Mouse (Mus musculus): ENCODE results near the gene Rgs9bp. TPM values are rescaled to one million over a fixed set of nuclear protein-coding genes. Genes with fewer than 3 reads are reported as not detected.

The Rgs9bp gene
- polyA plus RNA-seq, 1 experiment from 2014 or later: 0.14 TPM

DNA sequence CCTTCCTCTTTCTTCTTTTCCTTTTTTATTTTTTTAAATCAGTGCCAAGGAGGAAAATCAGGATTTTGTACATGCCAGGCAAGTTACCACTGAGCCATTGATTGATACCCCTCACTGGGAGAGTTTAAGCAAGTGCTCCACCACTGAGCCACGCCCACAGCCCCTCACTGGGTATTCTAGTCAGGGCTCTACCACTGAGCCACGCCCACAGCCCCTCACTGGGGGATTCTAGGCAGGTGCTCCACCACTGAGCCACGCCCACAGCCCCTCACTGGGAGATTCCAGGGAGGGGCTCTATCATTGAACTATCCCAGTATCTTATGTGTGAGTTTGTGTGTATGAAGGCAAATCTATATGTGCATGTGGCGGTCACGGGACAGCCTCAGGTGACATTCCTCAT lies 8.9 kb upstream of the Rgs9bp start:
- ATAC-seq (ENCODE audit: low FRiP score, low read depth): no peak
- Histone ChIP-seq H3K27ac (replicated peaks) (no peak overlapping the region), H3K9ac (no peak overlapping the region), H3K9me3 (no peaks in the 10 kb centered on the region), H3K4me1 (replicated peaks) (no peaks in the 10 kb centered on the region), H3K36me3 (peaks cover 19% of the 10 kb centered on the region), H3K4me2 (no peak overlapping the region), H3K4me3 (no peak overlapping the region), H3K27me3 (no peaks in the 10 kb centered on the region)
- WGBS: 90% methylated on average over 5 of the region's 5 CpGs

DNA sequence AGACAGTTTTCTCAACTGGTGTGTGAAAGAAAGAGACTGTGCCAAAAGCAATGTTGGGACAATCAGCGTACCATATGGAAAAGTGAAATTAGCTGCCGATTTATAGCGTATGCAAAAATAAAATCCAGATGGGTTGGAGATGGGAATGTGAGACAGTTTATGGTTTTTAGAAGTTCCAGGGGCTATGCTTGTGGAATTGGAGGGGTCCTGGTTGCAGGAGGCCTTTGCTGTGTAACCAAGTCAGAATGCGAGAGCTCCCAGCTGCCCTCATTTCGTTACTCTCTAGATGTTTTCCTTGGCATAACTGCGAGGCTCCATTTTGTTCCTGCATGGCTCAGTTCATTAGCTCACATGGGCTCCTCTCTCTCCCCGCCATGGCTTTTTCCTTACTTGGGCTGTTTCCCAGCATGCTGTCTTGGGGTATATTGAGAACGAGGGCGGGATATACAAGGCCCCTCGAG lies 5.4 kb upstream of the Rgs9bp start:
- WGBS: 89% methylated on average over 10 of the region's 10 CpGs
- Histone ChIP-seq H3K27me3 (no peaks in the 10 kb centered on the region), H3K4me2 (no peak overlapping the region), H3K9ac (no peak overlapping the region), H3K36me3 (peaks cover 19% of the 10 kb centered on the region), H3K4me1 (replicated peaks) (peaks cover 8% of the 10 kb centered on the region), H3K4me3 (no peak overlapping the region), H3K27ac (replicated peaks) (0 out of 2 replicates have a peak overlapping the region, but pooled peaks have one; percentile 9), H3K9me3 (no peaks in the 10 kb centered on the region)
- no peak for ATAC-seq (ENCODE audit: low FRiP score, low read depth)

DNA sequence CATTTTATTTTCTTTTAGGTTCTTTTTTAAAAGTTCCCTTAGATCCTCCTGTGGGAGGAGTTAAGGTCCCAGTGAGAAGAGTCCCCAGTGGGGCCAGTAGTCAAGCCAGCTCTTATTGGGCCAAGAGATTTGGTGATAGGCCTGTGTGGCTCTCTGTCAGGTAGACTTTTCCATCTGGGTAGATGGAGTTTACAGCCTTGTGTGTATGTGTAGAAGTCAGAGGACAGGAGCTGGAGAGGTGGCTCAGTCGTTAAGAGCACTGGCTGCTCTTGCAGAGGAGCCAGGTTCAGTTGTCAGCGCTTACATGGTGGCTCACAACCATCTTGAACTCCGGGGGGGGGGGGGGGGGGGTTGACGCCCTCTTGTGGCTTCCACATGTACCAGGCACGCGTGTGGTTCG lies 4.1 kb upstream of the Rgs9bp start:
- Histone ChIP-seq H3K27ac (replicated peaks) (no peak overlapping the region), H3K9ac (no peak overlapping the region), H3K27me3 (peaks cover 6% of the 10 kb centered on the region), H3K4me2 (no peak overlapping the region), H3K36me3 (peaks cover 19% of the 10 kb centered on the region), H3K4me1 (replicated peaks) (peaks cover 15% of the 10 kb centered on the region), H3K4me3 (no peak overlapping the region), H3K9me3 (no peaks in the 10 kb centered on the region)
- ATAC-seq (ENCODE audit: low FRiP score, low read depth): no peak
- 84% methylated on average over 7 of the region's 7 CpGs for WGBS

DNA sequence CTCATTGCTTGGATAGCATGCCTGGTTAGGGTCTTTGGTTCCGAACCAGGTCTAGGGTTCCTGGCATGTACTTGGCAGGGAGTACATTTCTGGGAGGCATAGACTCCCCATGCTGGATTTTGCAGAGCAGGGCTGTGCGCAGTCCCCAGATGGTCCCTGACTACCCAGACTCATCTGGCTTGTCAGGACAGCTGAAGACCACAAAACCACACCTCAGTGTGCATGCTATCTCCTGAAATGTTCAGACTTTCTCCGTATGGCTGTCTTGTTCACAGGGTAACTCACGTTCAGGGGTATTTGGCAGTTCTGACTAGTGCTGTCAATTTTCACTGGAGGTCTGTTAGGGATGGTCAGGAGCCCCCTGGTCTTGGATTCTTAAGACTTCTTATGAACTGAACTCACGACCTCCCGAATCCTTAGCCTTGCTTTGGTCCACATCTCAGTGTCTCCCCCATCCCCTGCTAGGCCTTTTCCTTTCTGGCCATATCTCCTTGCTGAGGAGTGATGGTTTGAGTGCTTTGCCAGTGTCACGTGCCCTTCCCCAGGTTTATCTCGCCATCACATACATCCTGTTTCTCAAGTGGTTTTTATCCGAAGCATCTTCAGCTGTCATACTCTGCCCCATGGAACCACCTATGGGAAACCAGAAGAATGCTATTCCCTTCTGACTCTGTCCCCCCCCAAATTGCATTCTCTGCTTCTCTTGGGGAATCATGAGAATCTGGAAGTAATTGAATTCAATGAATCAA lies 3.5 kb upstream of the Rgs9bp start:
- 89% methylated on average over 9 of the region's 9 CpGs for WGBS
- no peaks in the 10 kb centered on the region for H3K9me3 ChIP-seq
- peaks cover 12% of the 10 kb centered on the region for H3K27me3 ChIP-seq
- peaks cover 20% of the 10 kb centered on the region for H3K4me1 ChIP-seq (replicated peaks)
- no peak for ATAC-seq (ENCODE audit: low FRiP score, low read depth)
- no peak overlapping the region for H3K4me2 ChIP-seq
- H3K27ac ChIP-seq (replicated peaks): no peak overlapping the region
- H3K9ac ChIP-seq: no peak overlapping the region
- peaks cover 19% of the 10 kb centered on the region for H3K36me3 ChIP-seq
- H3K4me3 ChIP-seq: no peak overlapping the region

DNA sequence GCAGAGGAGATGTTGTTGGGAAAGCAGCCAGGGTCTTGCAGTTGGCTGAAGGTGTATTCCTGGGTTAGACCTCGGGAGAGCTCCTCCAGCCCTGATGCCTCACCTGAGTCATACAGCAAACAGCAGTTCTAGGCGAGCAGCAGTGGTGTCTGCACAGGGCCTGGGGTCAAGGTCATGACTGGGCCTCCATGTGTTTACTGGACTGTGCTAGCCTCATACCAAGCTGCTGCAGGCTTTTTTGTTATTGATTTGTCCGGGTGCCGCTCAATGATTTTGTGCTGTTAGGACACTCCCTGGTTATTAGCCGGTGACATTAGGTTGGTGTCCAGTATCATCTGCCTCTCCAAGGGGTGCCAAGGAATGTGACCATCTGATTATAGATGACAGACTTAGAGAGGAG lies 2.3 kb upstream of the Rgs9bp start:
- H3K9me3 ChIP-seq: no peaks in the 10 kb centered on the region
- H3K27ac ChIP-seq (replicated peaks): no peak overlapping the region
- no peak overlapping the region for H3K4me3 ChIP-seq
- ATAC-seq (ENCODE audit: low FRiP score, low read depth): no peak
- WGBS: 78% methylated on average over 5 of the region's 5 CpGs
- H3K27me3 ChIP-seq: peaks cover 23% of the 10 kb centered on the region
- no peak overlapping the region for H3K9ac ChIP-seq
- H3K36me3 ChIP-seq: peaks cover 8% of the 10 kb centered on the region; the same call in 1 of the 2 replicates
- no peak overlapping the region for H3K4me2 ChIP-seq
- H3K4me1 ChIP-seq (replicated peaks): peaks cover 20% of the 10 kb centered on the region

DNA sequence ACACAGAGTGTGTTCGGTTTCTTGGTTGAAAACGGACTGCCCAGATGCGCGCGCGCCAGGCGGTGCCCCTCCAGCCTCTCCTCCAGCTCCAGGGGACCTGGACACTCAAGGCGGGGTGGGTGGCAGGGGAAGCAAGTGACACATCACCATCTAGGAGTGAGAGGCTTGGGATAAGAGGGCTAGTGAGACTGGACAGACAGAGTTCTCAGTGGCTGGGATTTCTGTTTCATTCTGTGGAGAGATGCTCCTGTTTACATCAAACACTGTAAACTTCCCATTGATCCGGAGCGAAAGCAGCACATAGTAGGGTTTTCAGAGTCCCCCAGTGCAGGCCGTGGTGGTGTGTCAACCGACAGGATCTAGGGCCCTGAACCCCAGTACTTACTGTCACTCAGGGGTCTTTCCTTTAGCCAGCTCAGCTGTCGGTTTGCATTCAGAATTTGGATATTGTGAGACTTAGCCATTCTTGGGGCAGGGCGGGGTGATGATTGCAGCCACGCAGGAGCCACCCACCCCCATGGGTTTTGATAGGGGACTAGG lies 1.6 kb upstream of the Rgs9bp start:
- no peak for ATAC-seq (ENCODE audit: low FRiP score, low read depth)
- 23% methylated on average over 15 of the region's 15 CpGs for WGBS
- H3K4me1 ChIP-seq (replicated peaks): peaks cover 20% of the 10 kb centered on the region

DNA sequence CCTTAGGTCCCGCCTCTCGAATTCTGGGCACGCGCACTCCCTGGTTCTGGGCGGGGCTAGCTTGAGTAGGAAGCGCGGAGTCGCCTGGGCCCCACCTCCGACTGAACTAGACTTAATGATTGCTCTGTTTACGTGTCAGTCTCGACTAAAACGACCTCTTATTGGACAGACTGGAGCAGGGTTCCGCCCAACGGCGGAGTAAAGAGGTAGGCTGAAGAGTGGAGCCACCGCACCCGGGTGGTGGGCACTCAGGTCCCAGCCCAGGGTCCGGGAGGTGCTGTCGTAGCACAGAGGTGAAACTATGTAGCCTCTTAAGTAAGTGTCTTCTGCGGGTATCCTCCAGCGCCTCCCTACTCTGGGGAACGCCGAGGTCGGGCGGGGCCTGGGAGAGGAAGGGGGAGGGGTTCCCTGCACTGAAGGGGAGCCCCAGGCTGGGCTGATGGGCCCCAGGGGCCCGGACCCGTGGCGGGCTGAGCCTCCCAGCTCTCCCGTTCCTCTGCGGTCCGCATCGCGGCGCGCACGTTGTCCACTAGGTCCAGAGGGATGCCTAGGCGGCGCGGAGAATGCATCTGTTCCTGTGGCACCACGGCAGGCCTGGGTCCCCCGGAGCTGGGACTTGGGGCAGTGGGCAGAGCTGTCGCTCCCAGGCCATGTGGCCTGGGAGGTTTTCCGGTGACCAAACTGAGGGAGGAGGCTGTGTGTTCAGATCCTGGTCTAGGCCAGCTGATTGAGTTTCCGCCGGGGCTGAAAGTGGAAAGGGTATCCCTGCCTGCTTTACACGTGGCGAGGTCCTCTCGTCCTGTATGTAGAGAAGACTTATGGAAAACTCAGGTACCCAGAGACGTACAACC lies 898 bp upstream of the Rgs9bp start, which contains the start of gene Ankrd27:
Ankrd27 (plus strand) TSS at position 190 of the 851 bp plus-strand sequence.
- Histone ChIP-seq H3K4me1 (replicated peaks) (peaks cover 20% of the 10 kb centered on the region), H3K27me3 (peaks cover 36% of the 10 kb centered on the region), H3K36me3 (no peaks in the 10 kb centered on the region), H3K9me3 (no peaks in the 10 kb centered on the region), H3K4me3 (peak within 1 kb of the TSS; percentile 78), H3K9ac (peak within 1 kb of the TSS; percentile 70), H3K27ac (replicated peaks) (peak within 1 kb of the TSS; percentile 70), H3K4me2 (peak within 1 kb of the TSS; percentile 98)
- ATAC-seq (ENCODE audit: low FRiP score, low read depth): peak; percentile 99
- WGBS: under 1% methylated on average over 49 of the region's 49 CpGs

More for the DNA sequence above, 1.6 kb upstream of the Rgs9bp start:
- Histone ChIP-seq H3K9ac (peak overlapping the region; percentile 70), H3K27ac (replicated peaks) (no peak overlapping the region), H3K4me3 (peak overlapping the region; percentile 78), H3K36me3 (peaks cover 1% of the 10 kb centered on the region; the same call in 1 of the 2 replicates), H3K4me2 (peak overlapping the region; percentile 98), H3K27me3 (peaks cover 29% of the 10 kb centered on the region), H3K9me3 (no peaks in the 10 kb centered on the region)

DNA sequence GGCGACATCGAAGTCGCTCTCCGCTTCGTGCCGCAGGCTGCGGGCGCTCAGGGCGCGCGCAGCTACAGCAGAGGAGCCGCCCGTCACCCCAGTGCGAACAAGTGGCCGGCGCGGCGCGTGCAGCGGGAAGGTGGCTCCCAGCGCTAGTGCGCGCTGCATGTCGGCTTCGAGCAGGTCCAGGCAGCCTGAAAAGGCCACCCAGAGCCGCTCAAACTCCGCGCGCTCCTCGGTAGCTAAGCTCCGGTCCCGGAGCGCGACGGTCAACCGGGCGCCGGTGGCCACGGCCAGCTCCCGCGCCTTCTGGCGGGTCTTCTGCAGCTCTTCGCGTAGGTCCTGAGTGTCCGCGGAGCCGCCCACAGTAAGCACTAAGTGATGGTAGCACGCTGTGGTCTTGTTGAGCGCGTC lies 594 bp downstream of the Rgs9bp start:
- Histone ChIP-seq H3K9ac (peak overlapping the region; percentile 25), H3K27ac (replicated peaks) (no peak overlapping the region), H3K4me1 (replicated peaks) (peaks cover 20% of the 10 kb centered on the region), H3K4me3 (peak overlapping the region; percentile 78), H3K36me3 (no peaks in the 10 kb centered on the region), H3K4me2 (peak overlapping the region; percentile 98), H3K27me3 (peaks cover 43% of the 10 kb centered on the region), H3K9me3 (no peaks in the 10 kb centered on the region)
- WGBS: under 1% methylated on average over 50 of the region's 50 CpGs
- no peak for ATAC-seq (ENCODE audit: low FRiP score, low read depth)

DNA sequence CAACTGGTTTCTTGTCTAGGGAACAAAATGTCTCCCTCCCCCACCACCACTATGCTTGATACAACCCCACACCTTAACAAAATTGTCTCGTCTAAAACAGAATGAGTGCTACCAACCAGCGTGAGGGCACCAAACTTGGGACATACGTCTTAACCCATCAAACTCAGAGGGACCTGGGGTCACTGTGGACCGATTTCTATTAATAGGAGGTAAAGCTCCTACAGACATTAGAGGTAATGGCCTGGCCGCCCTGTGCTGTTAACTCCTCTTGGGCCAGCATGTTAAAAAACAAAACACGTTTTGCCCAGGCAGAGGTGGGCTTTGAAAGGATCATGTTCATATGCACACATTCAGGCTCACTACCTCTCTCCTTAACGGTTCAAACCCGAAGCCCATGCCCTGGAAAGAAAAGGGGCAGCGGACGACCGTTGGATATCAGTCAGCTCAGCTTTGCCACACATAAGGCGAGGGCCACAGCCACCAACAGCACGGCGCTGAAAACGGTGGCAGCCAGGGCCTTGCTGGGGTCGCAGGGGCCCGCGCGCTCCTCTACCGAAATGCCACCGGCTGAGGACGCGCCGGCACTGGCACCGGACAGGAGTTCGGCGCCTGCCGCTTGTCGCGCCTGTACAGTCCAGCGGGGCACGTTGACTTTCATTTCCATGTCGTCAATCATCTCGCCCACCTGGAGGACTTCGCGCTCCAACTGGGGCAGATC lies 1.2 kb downstream of the Rgs9bp start:
- Histone ChIP-seq H3K27ac (replicated peaks) (no peak overlapping the region), H3K27me3 (peaks cover 43% of the 10 kb centered on the region), H3K9me3 (no peaks in the 10 kb centered on the region), H3K4me1 (replicated peaks) (peaks cover 20% of the 10 kb centered on the region), H3K4me2 (peak overlapping the region; percentile 98), H3K36me3 (no peaks in the 10 kb centered on the region), H3K4me3 (peak overlapping the region; percentile 78), H3K9ac (peak overlapping the region; percentile 25)
- 5% methylated on average over 36 of the region's 36 CpGs for WGBS
- no peak for ATAC-seq (ENCODE audit: low FRiP score, low read depth)

DNA sequence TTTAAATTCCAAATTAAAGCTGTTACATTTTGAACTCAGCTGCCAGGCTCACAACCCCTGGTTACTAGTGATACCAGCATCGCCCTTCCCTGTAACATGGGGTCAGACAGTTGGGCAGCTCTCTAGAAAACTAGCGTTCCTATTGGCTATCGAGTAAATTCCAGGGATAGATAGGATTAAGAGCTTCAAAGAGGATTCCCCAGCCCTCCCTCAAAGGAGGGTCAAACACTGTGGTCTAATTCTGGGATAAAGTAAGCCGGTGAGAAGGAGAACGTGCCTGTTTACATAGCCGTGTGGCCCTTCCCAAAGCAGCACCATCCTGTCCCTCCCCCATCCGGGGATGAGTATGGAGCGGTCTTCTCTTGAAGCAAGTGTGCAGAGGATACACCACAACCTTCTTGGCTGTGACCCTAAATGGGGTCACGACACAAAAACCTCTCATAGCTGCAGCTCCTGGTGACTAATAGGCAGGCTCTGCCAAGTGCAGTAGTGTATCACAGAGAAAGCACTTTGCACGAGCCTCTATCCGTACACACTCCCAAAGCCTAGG lies 1.8 kb downstream of the Rgs9bp start:
- peak overlapping the region; percentile 78; the same call in 1 of the 2 replicates for H3K4me3 ChIP-seq
- WGBS: 23% methylated on average over 11 of the region's 11 CpGs
- peaks cover 43% of the 10 kb centered on the region for H3K27me3 ChIP-seq
- H3K27ac ChIP-seq (replicated peaks): no peak overlapping the region
- H3K9ac ChIP-seq: no peak overlapping the region
- no peaks in the 10 kb centered on the region for H3K9me3 ChIP-seq
- H3K36me3 ChIP-seq: no peaks in the 10 kb centered on the region
- peaks cover 20% of the 10 kb centered on the region for H3K4me1 ChIP-seq (replicated peaks)
- no peak for ATAC-seq (ENCODE audit: low FRiP score, low read depth)
- no peak overlapping the region for H3K4me2 ChIP-seq

DNA sequence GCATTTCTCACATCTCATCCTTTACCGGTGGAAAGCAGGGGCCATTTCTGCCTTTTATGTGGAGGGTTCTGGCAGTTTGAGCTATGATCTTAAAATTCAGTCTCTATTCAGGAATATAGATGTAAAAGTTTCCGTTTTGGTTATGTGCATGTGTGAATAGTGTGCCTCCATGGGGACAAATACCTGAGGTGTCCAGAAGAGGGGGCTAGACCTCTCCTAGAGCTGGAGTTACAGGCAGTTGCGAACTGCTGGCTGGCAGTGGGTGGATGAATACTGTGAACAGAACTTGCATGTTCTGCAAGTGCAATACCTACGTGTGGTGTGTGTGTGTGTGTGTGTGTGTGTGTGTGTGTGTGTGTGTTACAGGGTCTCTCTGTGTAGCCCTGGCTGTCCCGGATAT lies 2.7 kb downstream of the Rgs9bp start:
- Histone ChIP-seq H3K4me2 (no peak overlapping the region), H3K9ac (no peak overlapping the region), H3K4me1 (replicated peaks) (peaks cover 20% of the 10 kb centered on the region), H3K27ac (replicated peaks) (no peak overlapping the region), H3K36me3 (no peaks in the 10 kb centered on the region), H3K27me3 (peaks cover 43% of the 10 kb centered on the region), H3K9me3 (no peaks in the 10 kb centered on the region), H3K4me3 (no peak overlapping the region)
- WGBS: 71% methylated on average over 5 of the region's 5 CpGs
- no peak for ATAC-seq (ENCODE audit: low FRiP score, low read depth)

Measured in hindbrain, embryonic 15.5 days (tissue).